Mouse (Mus musculus) neural tube, embryonic 11.5 days (tissue): ENCODE measurements at regions not wholly inside any gene's neighbourhood (a gene's known extent, or its start where the extent isn't known, plus 50 kb on each side); places are given as distances from the start of the nearest gene placed in this dataset.
A peak's percentile ranks its signal among the peaks of the same experiment; 100 is the strongest.

Experiments
- ATAC-seq: fragments of 200-750 bp; cut with Nextera tagmentation; 2 replicates; pipeline ENCODE4 v1.8.0; 2017; ENCODE audit warnings: moderate number of reproducible peaks, mild to moderate bottlenecking, moderate TSS enrichment, moderate library complexity; ENCODE audit not compliant: insufficient read depth, low FRiP score, low TSS enrichment
- DNase-seq: peaks from one replicate; pipeline ENCODE4 v3.0.0-alpha.2; 2015; ENCODE audit warnings: low spot score
- H3K27ac ChIP-seq: fragments of 300-500 bp; sonication (generic); 2 replicates; pipeline ENCODE4 v1.5.1; 2014; ENCODE audit warnings: low read depth, mild to moderate bottlenecking, low read length
- H3K27me3 ChIP-seq: fragments of 300-500 bp; sonication (generic); 2 replicates; pipeline ENCODE4 v1.6.1; 2014; ENCODE audit warnings: mild to moderate bottlenecking, low read length, mixed read lengths; ENCODE audit not compliant: control insufficient read depth, insufficient read depth
- H3K36me3 ChIP-seq: fragments of 300-500 bp; sonication (generic); 2 replicates; pipeline ENCODE4 v1.6.1; 2014; ENCODE audit warnings: mild to moderate bottlenecking, low read length, moderate library complexity, mixed read lengths; ENCODE audit not compliant: control insufficient read depth, insufficient read depth
- H3K4me1 ChIP-seq: fragments of 300-500 bp; sonication (generic); 2 replicates; pipeline ENCODE4 v1.6.1; 2014; ENCODE audit warnings: low read length, mixed read lengths; ENCODE audit not compliant: control insufficient read depth, insufficient read depth
- H3K4me2 ChIP-seq: fragments of 300-500 bp; sonication (generic); 2 replicates; pipeline ENCODE4 v1.6.1; 2014; ENCODE audit warnings: low read depth, mild to moderate bottlenecking, moderate library complexity
- H3K4me3 ChIP-seq: fragments of 300-500 bp; sonication (generic); 2 replicates; pipeline ENCODE4 v1.5.1; 2014; ENCODE audit warnings: low read depth, low read length
- H3K9ac ChIP-seq: fragments of 300-500 bp; sonication (generic); 2 replicates; pipeline ENCODE4 v1.6.1; 2014; ENCODE audit warnings: mild to moderate bottlenecking, low read length
- H3K9me3 ChIP-seq: fragments of 300-500 bp; sonication (generic); 2 replicates; pipeline ENCODE4 v1.6.1; 2016; ENCODE audit warnings: low read length; ENCODE audit not compliant: control insufficient read depth
- WGBS: fragments of 180-500 bp; shearing (Covaris S2); extraction: QIAGEN DNeasy Blood & Tissue Kit; methylation state at CpG from one replicate; pipeline ENCODE4 v1.1.7; 2014; 5-methylcytosine and 5-hydroxymethylcytosine counted together

DNA sequence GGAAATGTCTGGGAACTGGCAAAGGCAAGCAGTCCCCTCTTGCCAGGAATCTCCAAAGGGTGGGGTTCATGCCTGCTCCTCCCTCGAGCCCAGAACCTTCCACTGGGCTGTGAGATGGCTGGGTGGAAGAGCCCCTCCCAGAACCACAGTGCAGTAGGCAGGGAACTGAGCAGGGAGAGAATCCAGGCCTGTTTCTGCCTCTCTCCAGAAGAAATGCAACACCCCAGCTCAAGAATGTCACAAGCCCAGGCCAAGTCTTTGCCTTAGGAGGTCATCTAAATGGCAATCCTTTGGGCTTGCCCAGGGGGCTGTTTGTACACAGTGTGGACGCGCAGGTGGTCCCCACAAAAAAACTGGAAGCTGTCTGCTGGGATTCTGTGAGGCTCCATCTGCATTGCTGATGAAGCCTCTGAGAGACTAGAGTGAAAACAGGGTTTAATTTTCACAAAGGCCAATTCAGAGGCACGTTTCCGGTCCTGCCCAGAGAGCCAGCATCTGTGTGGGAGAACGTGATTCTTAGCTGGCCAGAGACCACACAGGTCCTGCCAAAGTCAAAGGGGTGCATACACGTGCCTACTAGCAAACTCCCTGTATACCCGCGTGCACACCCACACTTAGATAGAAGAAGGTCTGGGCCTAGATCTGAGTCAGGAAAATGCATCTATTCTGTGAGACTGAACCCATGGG, 129.0 kb downstream of the Hmg20a start:
- Histone ChIP-seq H3K36me3 (no peaks in the 10 kb centered on the region), H3K27ac (no peak overlapping the region), H3K27me3 (no peaks in the 10 kb centered on the region), H3K4me3 (no peak overlapping the region), H3K4me2 (no peak overlapping the region), H3K4me1 (peaks cover 5% of the 10 kb centered on the region), H3K9me3 (no peaks in the 10 kb centered on the region), H3K9ac (no peak overlapping the region)
- no peak for DNase-seq
- no peak for ATAC-seq
- WGBS: 63% methylated on average over 9 of the region's 9 CpGs

- H3K36me3 ChIP-seq: no peaks in the 10 kb centered on the region
- H3K9ac ChIP-seq: no peak overlapping the region
- no peak for ATAC-seq
- H3K4me1 ChIP-seq: peaks cover 11% of the 10 kb centered on the region
- H3K27me3 ChIP-seq: no peaks in the 10 kb centered on the region
- no peak overlapping the region for H3K27ac ChIP-seq
- H3K4me3 ChIP-seq: no peak overlapping the region
- 67% methylated on average over 8 of the region's 8 CpGs for WGBS
- DNase-seq: no peak
- no peaks in the 10 kb centered on the region for H3K9me3 ChIP-seq
- no peak overlapping the region for H3K4me2 ChIP-seq
Observed at GRCm38 (mm10) chr9:56549774-56550173, 131.4 kb downstream of the Hmg20a start.

DNA sequence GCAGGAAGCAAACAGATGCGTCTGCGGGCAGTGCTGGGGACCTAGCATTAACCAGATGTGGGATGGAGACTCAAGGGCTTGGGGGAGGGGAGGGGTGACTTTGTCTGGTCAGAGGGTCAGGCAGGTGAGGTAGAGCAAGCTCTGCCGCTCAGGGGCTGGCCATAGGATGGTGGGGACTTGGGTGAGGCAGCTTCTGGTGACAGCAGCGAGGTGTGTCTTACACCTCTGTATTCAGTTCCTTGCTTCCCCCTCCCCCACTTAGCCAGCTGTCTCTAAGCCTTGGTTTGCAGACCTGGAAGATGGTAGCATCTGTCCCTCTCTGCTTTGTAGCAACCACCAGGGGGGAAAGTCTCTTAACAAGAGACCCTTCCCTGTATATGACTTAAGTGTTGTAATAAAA, 131.8 kb downstream of the Hmg20a start:
- Histone ChIP-seq H3K36me3 (no peaks in the 10 kb centered on the region), H3K4me2 (no peak overlapping the region), H3K27ac (no peak overlapping the region), H3K9me3 (no peaks in the 10 kb centered on the region), H3K9ac (no peak overlapping the region), H3K4me1 (peaks cover 11% of the 10 kb centered on the region), H3K27me3 (no peaks in the 10 kb centered on the region), H3K4me3 (no peak overlapping the region)
- DNase-seq (no peak), ATAC-seq (no peak)
- 43% methylated on average over 4 of the region's 4 CpGs for WGBS

- Histone ChIP-seq H3K4me2 (no peak overlapping the region), H3K9me3 (no peaks in the 10 kb centered on the region), H3K36me3 (no peaks in the 10 kb centered on the region), H3K27me3 (no peaks in the 10 kb centered on the region), H3K27ac (no peak overlapping the region), H3K4me3 (no peak overlapping the region), H3K4me1 (peaks cover 11% of the 10 kb centered on the region), H3K9ac (no peak overlapping the region)
- WGBS: 64% methylated on average over 11 of the region's 11 CpGs
- ATAC-seq (no peak), DNase-seq (no peak)
Observed at GRCm38 (mm10) chr9:56551376-56552186, 133.2 kb downstream of the Hmg20a start.

DNA sequence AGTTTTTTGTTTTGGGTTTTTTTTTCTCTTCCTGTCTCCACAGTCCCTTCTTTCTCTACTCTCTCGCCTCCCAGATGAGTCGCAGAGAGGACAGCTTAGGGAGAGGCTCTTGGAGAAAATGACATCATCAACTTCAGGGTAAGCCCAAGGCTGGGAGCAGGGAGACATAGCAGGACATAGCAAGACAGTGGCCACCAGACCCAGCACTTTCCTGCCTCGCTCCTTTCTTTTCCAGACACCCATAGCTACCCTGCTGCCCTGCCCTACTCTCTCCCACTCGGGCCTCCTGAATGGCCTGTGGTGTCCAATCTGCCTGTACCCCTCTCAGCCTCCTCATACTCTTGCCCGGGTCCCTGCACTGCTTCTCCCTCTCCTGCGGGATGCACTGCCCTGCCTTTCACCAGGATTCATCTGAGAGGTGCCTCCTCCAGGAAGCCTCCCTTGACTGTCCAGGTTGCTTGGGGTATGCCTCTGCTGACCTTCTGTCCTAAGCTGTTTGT, 133.8 kb downstream of the Hmg20a start:
- peaks cover 11% of the 10 kb centered on the region for H3K4me1 ChIP-seq
- H3K27me3 ChIP-seq: no peaks in the 10 kb centered on the region
- no peak overlapping the region for H3K4me2 ChIP-seq
- no peak overlapping the region for H3K4me3 ChIP-seq
- no peaks in the 10 kb centered on the region for H3K36me3 ChIP-seq
- DNase-seq: no peak
- ATAC-seq: peak; percentile 44; the same call in 1 of the 2 replicates
- no peak overlapping the region for H3K27ac ChIP-seq
- no peak overlapping the region for H3K9ac ChIP-seq
- 74% methylated on average over 6 of the region's 6 CpGs for WGBS
- no peaks in the 10 kb centered on the region for H3K9me3 ChIP-seq

DNA sequence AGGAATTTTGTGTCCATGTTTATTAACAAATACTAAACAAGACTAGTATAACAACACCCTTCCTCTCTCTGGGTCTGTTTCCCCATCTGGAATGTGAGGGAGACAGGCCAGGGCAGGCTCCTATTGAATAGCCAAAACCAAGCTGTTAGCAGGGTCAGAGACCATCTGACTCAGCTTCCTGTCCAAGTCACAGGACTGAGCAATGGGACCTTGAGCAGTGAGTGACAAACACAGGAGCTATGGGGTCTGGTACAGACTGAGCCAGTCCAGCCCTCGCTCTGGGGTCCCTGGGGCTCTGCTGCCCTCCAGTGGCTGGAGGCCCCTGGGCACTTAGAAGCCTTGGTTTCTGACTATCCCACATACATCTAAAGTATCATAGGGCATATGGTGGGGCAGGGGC, 134.4 kb downstream of the Hmg20a start:
- Histone ChIP-seq H3K36me3 (no peaks in the 10 kb centered on the region), H3K27me3 (no peaks in the 10 kb centered on the region), H3K4me1 (peaks cover 11% of the 10 kb centered on the region), H3K9me3 (no peaks in the 10 kb centered on the region), H3K27ac (no peak overlapping the region), H3K4me2 (no peak overlapping the region), H3K9ac (no peak overlapping the region), H3K4me3 (no peak overlapping the region)
- WGBS: 9% methylated on average over 1 of the region's 1 CpGs
- 0 out of 2 replicates have a peak, but pooled peaks have one; percentile 45 for ATAC-seq
- DNase-seq: peak; percentile 84

- ATAC-seq: no peak
- Histone ChIP-seq H3K9me3 (no peaks in the 10 kb centered on the region), H3K4me1 (peaks cover 11% of the 10 kb centered on the region), H3K27me3 (no peaks in the 10 kb centered on the region), H3K9ac (no peak overlapping the region), H3K36me3 (no peaks in the 10 kb centered on the region), H3K4me3 (no peak overlapping the region), H3K27ac (no peak overlapping the region), H3K4me2 (no peak overlapping the region)
- 77% methylated on average over 13 of the region's 13 CpGs for WGBS
- no peak for DNase-seq
Observed at GRCm38 (mm10) chr9:56553626-56554025, 135.2 kb downstream of the Hmg20a start.

DNA sequence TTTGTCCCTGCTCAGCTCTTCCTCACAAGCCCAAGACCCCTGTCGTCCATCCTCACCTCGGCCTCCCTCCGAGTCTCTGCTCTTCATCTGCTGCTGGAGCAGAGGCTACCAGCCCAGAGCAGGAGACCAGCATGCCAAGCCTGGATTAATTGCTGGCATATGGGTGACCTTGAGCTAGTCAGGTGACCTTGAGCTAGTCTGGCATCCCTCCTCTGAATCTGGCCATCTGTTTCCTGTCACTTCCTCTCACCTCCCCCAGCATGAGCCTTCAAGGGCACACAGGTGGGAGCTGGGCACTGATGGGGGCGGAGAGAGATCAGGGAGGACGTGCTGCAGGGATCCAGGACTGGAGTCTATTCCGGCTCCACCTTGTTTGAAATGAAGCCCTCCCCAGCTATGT, 135.7 kb downstream of the Hmg20a start:
- DNase-seq (no peak), ATAC-seq (no peak)
- WGBS: 71% methylated on average over 6 of the region's 6 CpGs
- H3K9me3 ChIP-seq: no peaks in the 10 kb centered on the region
- no peaks in the 10 kb centered on the region for H3K27me3 ChIP-seq
- H3K36me3 ChIP-seq: no peaks in the 10 kb centered on the region
- peaks cover 11% of the 10 kb centered on the region for H3K4me1 ChIP-seq
- H3K27ac ChIP-seq: no peak overlapping the region
- H3K4me2 ChIP-seq: no peak overlapping the region
- no peak overlapping the region for H3K9ac ChIP-seq
- no peak overlapping the region for H3K4me3 ChIP-seq
